Mouse (Mus musculus) c-Kit-positive CD71-negative TER-119-negative erythroid progenitor cells, embryonic 14.5 days (primary cell): ENCODE data around the gene Fam71f2.
A peak's percentile ranks its signal among the peaks of the same experiment; 100 is the strongest.

Experiments
- DNase-seq: peaks from one replicate; pipeline ENCODE4 v3.0.0-alpha.2; 2013; ENCODE audit warnings: low read depth

Gene Fam71f2

GRCm38 (mm10) chr6:29279293-29279692, at the start of gene Fam71f2:
Gene Fam71f2 (plus strand): TSS chr6:29279593.
- no peak for DNase-seq

- no peak for DNase-seq
Observed at GRCm38 (mm10) chr6:29230386-29230785, 49.0 kb upstream of the Fam71f2 start.

- DNase-seq: no peak
Observed at GRCm38 (mm10) chr6:29231799-29232198, 47.6 kb upstream of the Fam71f2 start.

GRCm38 (mm10) chr6:29232321-29232720, 47.1 kb upstream of the Fam71f2 start:
- no peak for DNase-seq

GRCm38 (mm10) chr6:29233710-29234109, 45.7 kb upstream of the Fam71f2 start:
- no peak for DNase-seq

- no peak for DNase-seq
Observed at GRCm38 (mm10) chr6:29234272-29234671, 45.1 kb upstream of the Fam71f2 start.

GRCm38 (mm10) chr6:29240806-29241205, 38.6 kb upstream of the Fam71f2 start:
- DNase-seq: peak; percentile 61

- no peak for DNase-seq
Observed at GRCm38 (mm10) chr6:29241697-29242096, 37.7 kb upstream of the Fam71f2 start.

GRCm38 (mm10) chr6:29242265-29242664, 37.1 kb upstream of the Fam71f2 start:
- no peak for DNase-seq

- no peak for DNase-seq
Observed at GRCm38 (mm10) chr6:29245272-29246120, 33.9 kb upstream of the Fam71f2 start.

- no peak for DNase-seq
Observed at GRCm38 (mm10) chr6:29246183-29246582, 33.2 kb upstream of the Fam71f2 start.

GRCm38 (mm10) chr6:29246585-29246984, 32.8 kb upstream of the Fam71f2 start:
- DNase-seq: no peak

GRCm38 (mm10) chr6:29247072-29247471, 32.3 kb upstream of the Fam71f2 start:
- no peak for DNase-seq

GRCm38 (mm10) chr6:29259418-29259817, 20.0 kb upstream of the Fam71f2 start:
- DNase-seq: no peak

GRCm38 (mm10) chr6:29261831-29262230, 17.6 kb upstream of the Fam71f2 start:
- DNase-seq: no peak

GRCm38 (mm10) chr6:29263650-29264455, 15.5 kb upstream of the Fam71f2 start:
- DNase-seq: no peak

- no peak for DNase-seq
Observed at GRCm38 (mm10) chr6:29264456-29264781, 15.0 kb upstream of the Fam71f2 start.

- no peak for DNase-seq
Observed at GRCm38 (mm10) chr6:29266936-29267335, 12.5 kb upstream of the Fam71f2 start.

- DNase-seq: no peak
Observed at GRCm38 (mm10) chr6:29269006-29269668, 10.3 kb upstream of the Fam71f2 start.

- DNase-seq: peak; percentile 9
Observed at GRCm38 (mm10) chr6:29270961-29271360, 8.4 kb upstream of the Fam71f2 start.

GRCm38 (mm10) chr6:29272312-29273072, 6.9 kb upstream of the Fam71f2 start, which contains the start of gene Hilpda:
Gene Hilpda (plus strand): TSS chr6:29272488.
- peak; percentile 91 for DNase-seq

GRCm38 (mm10) chr6:29276746-29277145, 2.6 kb upstream of the Fam71f2 start:
- DNase-seq: no peak
